Mouse (Mus musculus) left cerebral cortex, adult 11 months (tissue): ENCODE results near the gene 2410131K14Rik.
A peak's percentile ranks its signal among the peaks of the same experiment; 100 is the strongest.

Source experiments
- DNase-seq: peaks from one replicate; pipeline ENCODE4 v3.0.0; 2022; ENCODE audit warnings: low spot score

The 2410131K14Rik gene

GRCm38 (mm10) chr5:118261181-118261580, 16.2 kb downstream of the 2410131K14Rik start:
- DNase-seq: no peak

- DNase-seq: no peak
Measured at GRCm38 (mm10) chr5:118262418-118262817, 17.4 kb downstream of the 2410131K14Rik start.

- no peak for DNase-seq
Measured at GRCm38 (mm10) chr5:118264279-118264678, 19.3 kb downstream of the 2410131K14Rik start.

GRCm38 (mm10) chr5:118265366-118265765, 20.3 kb downstream of the 2410131K14Rik start:
- DNase-seq: no peak

- no peak for DNase-seq
Measured at GRCm38 (mm10) chr5:118266309-118266708, 21.3 kb downstream of the 2410131K14Rik start.

GRCm38 (mm10) chr5:118268987-118269386, 24.0 kb downstream of the 2410131K14Rik start:
- peak; percentile 76 for DNase-seq

- no peak for DNase-seq
Measured at GRCm38 (mm10) chr5:118271449-118272110, 26.6 kb downstream of the 2410131K14Rik start.

- no peak for DNase-seq
Measured at GRCm38 (mm10) chr5:118273446-118273845, 28.4 kb downstream of the 2410131K14Rik start.

GRCm38 (mm10) chr5:118274546-118274945, 29.5 kb downstream of the 2410131K14Rik start:
- DNase-seq: no peak

GRCm38 (mm10) chr5:118276281-118276680, 31.3 kb downstream of the 2410131K14Rik start:
- peak; percentile 28 for DNase-seq

- DNase-seq: no peak
Measured at GRCm38 (mm10) chr5:118276711-118277110, 31.7 kb downstream of the 2410131K14Rik start.

- DNase-seq: no peak
Measured at GRCm38 (mm10) chr5:118277741-118278495, 32.9 kb downstream of the 2410131K14Rik start.

GRCm38 (mm10) chr5:118291453-118291852, 46.4 kb downstream of the 2410131K14Rik start:
- no peak for DNase-seq

- no peak for DNase-seq
Measured at GRCm38 (mm10) chr5:118292476-118292875, 47.4 kb downstream of the 2410131K14Rik start.

- peak; percentile 55 for DNase-seq
Measured at GRCm38 (mm10) chr5:118294086-118294864, 49.2 kb downstream of the 2410131K14Rik start.

GRCm38 (mm10) chr5:118294865-118295258, 49.8 kb downstream of the 2410131K14Rik start:
- DNase-seq: no peak

- no peak for DNase-seq
Measured at GRCm38 (mm10) chr5:118297338-118297746, 52.3 kb downstream of the 2410131K14Rik start.

- no peak for DNase-seq
Measured at GRCm38 (mm10) chr5:118299720-118300400, 54.8 kb downstream of the 2410131K14Rik start.

- DNase-seq: no peak
Measured at GRCm38 (mm10) chr5:118302466-118303155, 57.6 kb downstream of the 2410131K14Rik start.

- no peak for DNase-seq
Measured at GRCm38 (mm10) chr5:118304970-118305618, 60.1 kb downstream of the 2410131K14Rik start.

- no peak for DNase-seq
Measured at GRCm38 (mm10) chr5:118310389-118310788, 65.4 kb downstream of the 2410131K14Rik start.
